Mouse (Mus musculus) cerebellum, adult 2 months (tissue): Measurements from ENCODE around the gene Eno2. TPM values are rescaled to one million over a fixed set of nuclear protein-coding genes. Genes with fewer than 3 reads are reported as not detected.

ENCODE experiments used
- DNase-seq, 2 experiments: peaks; one replicate each; pipeline ENCODE4 v3.0.0; 2021
- H3K27ac ChIP-seq: fragments of 200-500 bp; 2 replicates; pipeline ENCODE4 v1.5.1; 2012; ENCODE audit warnings: low read length, control low read depth, inconsistent platforms; ENCODE audit not compliant: insufficient read depth
- H3K27me3 ChIP-seq: fragments of 200-500 bp; 2 replicates; pipeline ENCODE4 v1.6.1; 2012; ENCODE audit warnings: inconsistent platforms, mild to moderate bottlenecking, low read length, moderate library complexity; ENCODE audit not compliant: control insufficient read depth, insufficient read depth
- H3K4me1 ChIP-seq: fragments of 200-500 bp; 2 replicates; pipeline ENCODE4 v1.6.1; 2011; ENCODE audit warnings: low read length; ENCODE audit not compliant: control insufficient read depth, insufficient read depth
- H3K4me3 ChIP-seq: fragments of 200-500 bp; replicated peaks from 2 replicates; pipeline ENCODE3; 2011; ENCODE audit warnings: mild to moderate bottlenecking, low read depth, low read length, control low read depth; ENCODE audit not compliant: insufficient read depth
- CTCF ChIP-seq: fragments of 200-500 bp; IDR thresholded peaks from 2 replicates; pipeline ENCODE4 v1.5.1; 2011; ENCODE audit warnings: low read depth, mild to moderate bottlenecking, control low read depth, low read length, moderate library complexity, borderline replicate concordance; ENCODE audit not compliant: insufficient read depth
- POLR2A ChIP-seq: fragments of 200-500 bp; IDR thresholded peaks from 2 replicates; pipeline ENCODE4 v1.6.1; 2011; ENCODE audit warnings: low read length, control low read depth, borderline replicate concordance; ENCODE audit not compliant: insufficient read depth
- WGBS: fragments of 180-500 bp; shearing (Covaris S2); methylation state at CpG from one replicate; pipeline ENCODE4 v1.1.7; 2018; 5-methylcytosine and 5-hydroxymethylcytosine counted together
- polyA plus RNA-seq: library from polyadenylated mRNA; depleted of rRNA; stranded (reverse); fragments of >200 nt; gene quantifications from 2 replicates; pipeline ENCODE4 v1.2.3, GENCODE M21; 2012; rRNA removed

The Eno2 gene
- polyA plus RNA-seq, 1 experiment, result 888 TPM

DNA sequence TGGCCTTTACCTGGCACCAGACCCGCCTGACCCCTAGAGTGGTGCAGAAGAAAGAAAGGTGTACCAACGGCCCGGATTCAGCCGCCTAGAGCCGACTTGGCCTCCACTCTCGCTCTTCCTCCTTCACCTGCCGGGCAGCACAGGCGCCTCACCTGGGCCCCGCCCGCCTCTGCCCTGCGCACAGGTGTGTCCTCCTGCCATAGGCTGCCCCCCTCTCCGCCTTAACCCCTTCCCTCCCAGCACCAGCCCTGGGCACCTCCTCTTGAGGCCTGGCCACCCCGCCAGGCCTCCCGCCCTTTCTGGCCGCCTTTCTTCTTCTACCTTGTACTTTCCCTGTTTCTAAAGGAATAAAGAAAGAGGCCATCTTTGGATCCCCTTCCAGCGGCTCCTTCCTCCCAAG is 50.8 kb downstream of the Eno2 start:
- Histone ChIP-seq H3K27me3 (no peaks in the 10 kb centered on the region), H3K27ac (no peak overlapping the region), H3K4me1 (peaks cover 4% of the 10 kb centered on the region; the same call in 1 of the 2 replicates), H3K4me3 (no peak overlapping the region)
- TF ChIP-seq CTCF, result no peak
- TF ChIP-seq POLR2A, result no peak
- no peak for DNase-seq
- 72% methylated on average over 16 of the region's 16 CpGs for WGBS

DNA sequence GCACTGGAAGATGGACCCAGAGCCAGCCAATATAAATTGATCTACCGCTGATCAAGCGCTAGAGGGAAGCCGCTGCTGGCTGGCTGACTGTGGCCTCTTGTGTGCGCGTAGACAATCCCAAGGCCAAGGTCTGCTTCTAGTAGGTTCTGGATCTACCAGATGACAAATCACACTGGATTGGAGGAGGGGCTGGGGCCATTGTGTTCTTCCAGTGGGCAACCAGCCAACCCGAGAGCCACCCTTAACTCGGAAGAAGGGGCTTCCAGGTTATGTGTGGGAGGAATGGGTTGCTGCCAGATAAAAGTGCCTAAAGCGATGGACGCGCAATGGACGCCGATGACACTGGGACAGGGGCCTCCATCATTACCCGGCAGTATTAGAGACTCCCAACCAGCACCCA is 51.5 kb downstream of the Eno2 start:
- TF ChIP-seq CTCF (no peak), POLR2A (no peak)
- DNase-seq, result no peak
- H3K27ac ChIP-seq, result no peak overlapping the region
- H3K4me1 ChIP-seq, result peaks cover 7% of the 10 kb centered on the region; the same call in 1 of the 2 replicates
- H3K27me3 ChIP-seq, result no peaks in the 10 kb centered on the region
- H3K4me3 ChIP-seq, result no peak overlapping the region
- 79% methylated on average over 13 of the region's 13 CpGs for WGBS

DNA sequence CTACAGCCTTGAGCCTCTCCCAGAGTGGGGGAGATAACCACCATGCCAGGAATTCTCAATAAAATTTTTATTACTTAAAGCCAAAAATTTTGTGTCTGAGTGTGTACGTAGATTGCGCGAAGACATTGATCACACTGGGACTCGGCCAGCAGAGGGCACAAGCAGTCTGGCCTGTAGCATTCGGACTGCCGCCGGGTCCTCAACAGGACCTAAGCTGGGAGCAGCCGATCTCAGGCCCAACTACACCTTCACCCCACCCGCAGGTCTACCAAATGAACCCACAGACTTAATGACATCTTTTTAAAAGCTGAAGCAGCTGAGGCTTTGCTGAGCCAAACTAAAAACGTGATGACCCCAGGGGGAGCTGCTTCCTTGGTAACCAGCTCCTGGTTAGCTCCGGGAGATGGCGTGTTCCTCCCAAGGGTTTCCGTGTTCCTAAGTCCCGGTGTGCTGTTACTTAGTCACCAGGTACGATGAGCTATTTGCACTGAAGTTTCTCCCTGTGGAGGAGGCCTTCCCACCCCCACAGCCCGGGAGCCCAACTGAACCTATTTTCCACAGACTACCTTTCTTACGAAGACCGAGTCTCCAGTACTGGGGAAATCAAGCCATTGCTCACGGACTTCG is 52.5 kb downstream of the Eno2 start:
- Histone ChIP-seq H3K4me1 (peaks cover 7% of the 10 kb centered on the region; the same call in 1 of the 2 replicates), H3K27ac (no peak overlapping the region; the same call in 1 of the 2 replicates), H3K27me3 (no peaks in the 10 kb centered on the region), H3K4me3 (no peak overlapping the region)
- peak; percentile 68 for TF ChIP-seq CTCF
- no peak for TF ChIP-seq POLR2A
- WGBS, result 50% methylated on average over 20 of the region's 20 CpGs
- DNase-seq, result peak in 1 of 2 experiments; percentile 44

- no peak for DNase-seq
- 6% methylated on average over 11 of the region's 11 CpGs for WGBS
Observed at GRCm38 (mm10) chr6:124712918-124713317, 56.6 kb downstream of the Eno2 start.

GRCm38 (mm10) chr6:124711824-124712782 is 57.4 kb downstream of the Eno2 start, which contains the start of the genes Emg1 and Phb2:
TSS of gene Emg1 (minus strand) at chr6:124712178.
TSS of gene Phb2 (plus strand) at chr6:124712336.
- under 1% methylated on average over 76 of the region's 76 CpGs for WGBS
- DNase-seq, result peak; percentile 97 to 98
- TF ChIP-seq POLR2A (peak; percentile 35; the same call in 1 of the 2 replicates), CTCF (no peak)
- H3K27me3 ChIP-seq, result no peaks in the 10 kb centered on the region
- H3K4me1 ChIP-seq, result peaks cover 20% of the 10 kb centered on the region
- peak within 1 kb of the TSS; percentile 77 for H3K27ac ChIP-seq
- H3K4me3 ChIP-seq, result peak within 1 kb of the TSS; percentile 93

More at GRCm38 (mm10) chr6:124712918-124713317, 56.6 kb downstream of the Eno2 start:
- no peak overlapping the region for H3K27ac ChIP-seq
- peaks cover 20% of the 10 kb centered on the region for H3K4me1 ChIP-seq
- no peaks in the 10 kb centered on the region for H3K27me3 ChIP-seq
- TF ChIP-seq CTCF, result no peak
- TF ChIP-seq POLR2A, result no peak
- H3K4me3 ChIP-seq, result peak overlapping the region; percentile 93

Other genes with a start within 250 kb of the Eno2 start
- 1.2 and 1.3 TPM in 2 replicates for gene C1s1, start 227.3 kb downstream of the Eno2 start, polyA plus RNA-seq
- not detected in 2 replicates for gene C1rb, start 199.4 kb downstream of the Eno2 start, polyA plus RNA-seq
- gene C1s2, start 133.6 kb downstream of the Eno2 start, polyA plus RNA-seq, result 0.17 and 0.18 TPM in 2 replicates
- 56.4 and 60.0 TPM in 2 replicates for gene Lpcat3, start 106.6 kb downstream of the Eno2 start, polyA plus RNA-seq
- 93.3 and 101 TPM in 2 replicates for gene Emg1, start 57.5 kb downstream of the Eno2 start, polyA plus RNA-seq
- 114 and 115 TPM in 2 replicates for gene Phb2, start 57.3 kb downstream of the Eno2 start, polyA plus RNA-seq
- gene Ptpn6, start 31.0 kb downstream of the Eno2 start, polyA plus RNA-seq, result 2.2 and 2.4 TPM in 2 replicates
- gene Grcc10, start 28.3 kb downstream of the Eno2 start, polyA plus RNA-seq, result 320 and 329 TPM in 2 replicates
- not detected in 2 replicates for gene Gm45234, start 13.7 kb downstream of the Eno2 start, polyA plus RNA-seq
- 83.5 and 90.3 TPM in 2 replicates for gene Atn1, start 13.1 kb downstream of the Eno2 start, polyA plus RNA-seq
- 4.9 and 6.7 TPM in 2 replicates for gene Lrrc23, start 10.1 kb upstream of the Eno2 start, polyA plus RNA-seq
- gene Spsb2, start 39.0 kb upstream of the Eno2 start, polyA plus RNA-seq, result 12.1 and 13.8 TPM in 2 replicates
- 1,162 and 1,205 TPM in 2 replicates for gene Tpi1, start 44.6 kb upstream of the Eno2 start, polyA plus RNA-seq
- 155 and 159 TPM in 2 replicates for gene Usp5, start 59.8 kb upstream of the Eno2 start, polyA plus RNA-seq
- 1.3 and 1.4 TPM in 2 replicates for gene Cdca3, start 59.9 kb upstream of the Eno2 start, polyA plus RNA-seq
- gene Gnb3, start 70.6 kb upstream of the Eno2 start, polyA plus RNA-seq, result 0.84 and 1.3 TPM in 2 replicates
- gene P3h3, start 88.1 kb upstream of the Eno2 start, polyA plus RNA-seq, result 106 and 112 TPM in 2 replicates
- 177 and 183 TPM in 2 replicates for gene Gpr162, start 94.3 kb upstream of the Eno2 start, polyA plus RNA-seq
- 0.05 and 0.26 TPM in 2 replicates for gene Cd4, start 118.5 kb upstream of the Eno2 start, polyA plus RNA-seq
- 1.5 TPM in 2 replicates for gene Lag3, start 142.0 kb upstream of the Eno2 start, polyA plus RNA-seq
- gene Ptms, start 150.4 kb upstream of the Eno2 start, polyA plus RNA-seq, result 958 and 983 TPM in 2 replicates
- 669 and 677 TPM in 2 replicates for gene Mlf2, start 161.7 kb upstream of the Eno2 start, polyA plus RNA-seq
- gene Cops7a, start 195.9 kb upstream of the Eno2 start, polyA plus RNA-seq, result 276 and 289 TPM in 2 replicates
- 104 and 109 TPM in 2 replicates for gene Pianp, start 227.0 kb upstream of the Eno2 start, polyA plus RNA-seq
- gene Zfp384, start 239.5 kb upstream of the Eno2 start, polyA plus RNA-seq, result 57.3 and 64.8 TPM in 2 replicates